Mouse (Mus musculus) layer of hippocampus, adult 18-20 months (tissue): ENCODE measurements at regions not wholly inside any gene's neighbourhood (a gene's known extent, or its start where the extent isn't known, plus 50 kb on each side); places are given as distances from the start of the nearest gene placed in this dataset.

Experiments used
- DNase-seq, 2 experiments: peaks; one replicate each; pipeline ENCODE4 v3.0.0; 2022; ENCODE audit warnings: low spot score in 2 of 2
- microRNA-seq, 2 experiments: library from miRNA; unstranded; fragments of <30 nt; microRNA quantifications; one replicate each; pipeline ENCODE4 v1.2.0; 2021

DNA sequence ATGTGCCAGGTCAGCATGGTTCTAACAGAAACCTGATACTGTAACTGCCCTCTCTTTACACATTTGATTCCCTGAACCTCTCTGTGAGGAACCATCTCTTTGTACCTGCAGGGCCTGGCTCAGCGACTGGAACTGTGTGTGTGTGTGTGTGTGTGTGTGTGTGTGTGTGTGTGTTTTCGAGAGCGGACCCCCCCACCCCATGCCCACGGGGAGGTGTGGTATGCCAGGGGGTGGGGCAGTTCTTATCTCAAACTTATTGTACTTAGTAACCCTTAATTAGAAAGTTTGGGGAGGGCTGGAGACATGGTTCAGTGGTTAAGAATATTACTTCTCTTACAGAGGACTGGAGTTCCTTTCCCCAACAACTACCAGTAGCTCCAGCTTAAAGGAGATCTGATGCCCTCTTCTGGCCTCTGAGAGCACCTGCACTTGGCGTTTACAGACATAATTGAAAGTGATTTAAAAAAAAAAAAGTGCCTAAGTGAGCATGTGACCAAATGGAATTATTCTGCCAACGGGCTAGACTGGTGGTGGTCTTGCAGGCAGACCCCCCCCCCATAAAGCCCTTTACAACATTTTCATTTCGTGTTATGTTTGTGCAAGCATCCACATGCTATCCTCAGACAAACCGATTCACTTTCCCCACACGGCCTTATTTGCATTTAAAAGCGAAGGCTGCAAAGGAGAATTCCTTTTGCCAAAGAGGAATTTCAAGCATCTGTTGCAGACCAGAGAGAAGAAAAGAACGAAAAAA, 77.7 kb upstream of the Med14 start:
- DNase-seq: peak; percentile 6 to 78

DNA sequence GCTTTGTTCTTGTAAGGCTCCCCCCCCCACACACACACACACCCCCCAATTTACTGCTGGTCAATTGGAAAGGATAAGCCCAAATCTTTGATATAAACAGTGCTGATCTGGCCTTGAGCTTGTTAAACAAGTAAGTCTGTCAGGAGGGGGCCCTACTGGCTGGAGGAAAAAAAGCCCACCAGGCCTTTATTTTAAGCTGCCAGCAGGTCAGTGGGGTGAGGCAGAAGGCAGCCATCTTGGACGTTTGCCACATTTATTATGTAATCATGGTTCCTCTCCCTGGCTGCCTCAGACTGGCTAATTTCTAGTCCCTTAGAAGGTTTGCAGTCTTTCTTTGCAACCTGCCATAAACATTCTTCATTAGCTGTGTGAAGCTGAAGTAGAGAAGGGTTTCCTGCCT, 75.9 kb upstream of the Med14 start:
- DNase-seq: no peak

DNA sequence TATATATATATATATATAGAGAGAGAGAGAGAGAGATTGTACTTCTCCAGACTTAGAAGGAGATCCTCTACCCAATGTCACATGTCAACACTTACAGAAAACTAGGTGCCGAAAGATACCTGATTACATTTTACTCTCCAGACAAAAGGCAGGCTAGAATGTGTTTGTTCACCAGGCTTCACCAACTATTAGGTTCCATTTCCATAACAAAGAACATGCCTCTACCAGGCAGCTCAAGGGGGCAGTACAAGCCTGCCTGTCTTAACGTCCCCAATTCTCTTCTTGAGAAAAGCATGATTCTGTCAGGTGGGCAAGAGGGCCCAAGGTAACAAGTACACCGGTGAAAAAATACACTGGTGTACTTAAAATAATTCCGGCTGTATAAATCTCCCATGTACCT, 72.8 kb upstream of the Med14 start:
- no peak for DNase-seq

DNA sequence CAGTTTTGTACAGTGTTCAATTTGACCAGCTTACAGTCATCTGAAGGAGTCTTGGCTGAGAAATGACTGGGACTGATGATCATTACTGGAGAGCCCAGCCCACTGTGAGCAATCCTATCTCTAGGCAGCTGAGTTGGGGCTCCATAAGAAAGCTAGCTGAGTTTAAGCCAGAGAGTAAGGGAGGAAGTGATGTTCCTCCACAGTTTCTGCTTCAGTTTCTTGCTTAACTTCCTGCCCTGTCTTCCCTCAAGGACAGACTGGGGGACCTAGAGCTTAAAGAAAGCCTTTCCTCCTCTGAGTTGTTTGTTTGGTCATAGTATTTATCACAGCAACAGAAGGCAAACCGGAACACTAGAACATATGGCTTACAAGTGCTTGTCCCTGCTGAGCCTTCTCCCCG, 70.8 kb upstream of the Med14 start:
- DNase-seq: no peak

DNA sequence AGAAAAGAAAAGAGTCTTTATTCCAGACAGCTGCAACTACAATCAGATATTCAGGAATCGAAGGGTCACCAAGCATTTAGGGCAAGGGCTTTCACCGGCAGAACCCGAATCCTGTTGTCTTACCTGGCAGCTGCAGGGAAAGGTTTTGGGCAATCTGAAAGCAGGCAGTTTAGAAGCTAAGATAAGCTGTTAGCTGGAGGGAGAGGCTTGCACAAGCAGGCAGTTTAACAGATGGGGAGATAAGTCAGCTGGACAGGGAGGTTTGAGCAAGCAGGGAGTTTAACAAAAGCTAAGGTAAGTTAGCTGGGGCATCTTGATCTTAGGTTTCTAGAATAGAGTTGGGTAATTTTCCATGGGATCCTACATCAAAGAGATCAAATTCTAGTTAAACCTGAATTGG, 67.3 kb upstream of the Med14 start:
- DNase-seq: no peak

DNA sequence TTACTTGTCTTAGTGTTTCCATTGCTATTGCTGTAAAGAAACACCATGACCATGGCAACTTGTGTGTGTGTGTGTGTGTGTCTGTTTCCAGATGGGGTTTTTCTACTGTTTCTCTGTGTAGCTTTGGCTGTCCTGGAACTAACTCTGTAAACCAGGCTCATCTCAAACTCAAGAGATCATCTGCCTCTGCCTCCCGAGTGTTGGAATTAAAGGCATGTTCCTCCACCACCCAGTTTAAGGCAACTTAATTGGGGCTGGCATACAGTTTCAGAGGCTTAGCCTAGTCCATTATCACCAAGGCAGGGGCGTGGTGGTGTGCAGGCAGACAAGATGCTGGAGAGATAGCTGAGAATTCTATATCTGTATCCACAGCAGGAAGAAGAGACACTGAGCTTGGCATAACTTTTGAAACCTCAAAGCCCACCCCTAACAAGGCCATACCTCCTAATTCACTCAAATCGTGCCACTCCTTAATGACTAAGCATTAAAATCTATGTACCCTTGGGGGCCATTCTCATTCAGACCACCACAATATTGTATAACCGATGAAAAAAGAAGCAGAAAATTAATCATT, 65.5 kb upstream of the Med14 start:
- no peak for DNase-seq

DNA sequence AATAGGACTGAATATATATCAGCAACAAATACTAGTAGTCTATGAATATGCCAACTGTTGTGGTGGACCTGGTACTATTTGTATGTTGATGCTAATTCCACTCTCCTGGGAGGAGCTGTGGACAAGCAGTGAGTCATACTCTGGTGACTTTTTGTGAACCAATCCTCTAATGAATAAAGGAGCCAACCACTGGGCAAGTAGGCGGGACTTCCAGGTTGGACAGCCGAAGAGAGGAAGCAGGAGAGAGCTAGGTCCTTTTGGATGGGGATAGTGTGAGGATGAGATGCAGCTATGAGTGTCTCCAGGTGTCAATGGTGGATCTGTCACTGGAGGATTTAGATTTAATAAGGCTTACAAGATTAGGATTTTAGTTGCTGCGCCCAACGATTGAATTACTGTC, 64.8 kb upstream of the Med14 start:
- no peak for DNase-seq

DNA sequence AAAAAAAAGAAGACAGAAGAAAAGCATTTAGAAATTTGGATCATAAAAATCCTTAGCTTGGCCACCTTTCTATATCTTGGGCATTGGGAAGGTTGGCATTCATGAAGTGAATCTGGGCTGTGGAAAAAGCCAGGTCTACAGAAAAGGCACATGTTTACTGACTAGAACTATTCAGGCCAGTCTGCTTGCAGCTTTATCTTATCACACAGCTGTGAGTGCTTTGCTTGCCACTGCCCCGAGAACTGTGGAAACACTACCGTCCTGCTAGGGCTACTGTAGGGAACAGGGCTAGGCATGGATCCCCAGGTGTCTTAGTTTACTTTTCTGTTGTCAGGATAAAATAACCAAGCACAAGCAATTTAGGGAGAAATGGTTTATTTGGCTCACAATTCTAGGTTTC, 63.4 kb upstream of the Med14 start:
- DNase-seq: no peak

DNA sequence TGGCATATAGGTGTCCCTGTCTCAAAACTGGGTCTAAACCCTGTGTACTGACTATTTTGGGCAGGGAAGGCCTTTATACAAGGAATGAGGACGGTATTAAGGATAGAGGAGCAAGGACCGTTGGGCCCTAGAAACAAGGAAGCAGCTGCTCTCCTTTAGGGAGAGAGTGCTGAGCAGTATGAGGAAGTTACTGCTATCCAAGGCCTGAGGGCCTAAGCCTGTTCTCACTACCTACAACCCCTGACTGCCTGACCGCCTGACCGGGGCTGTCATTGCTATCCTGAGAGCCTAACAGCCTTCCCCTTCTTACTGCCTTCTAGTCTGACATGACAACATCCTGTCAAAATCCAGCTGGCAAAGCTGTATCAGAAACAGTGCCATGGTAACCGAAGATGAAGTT, 62.6 kb upstream of the Med14 start:
- no peak for DNase-seq

DNA sequence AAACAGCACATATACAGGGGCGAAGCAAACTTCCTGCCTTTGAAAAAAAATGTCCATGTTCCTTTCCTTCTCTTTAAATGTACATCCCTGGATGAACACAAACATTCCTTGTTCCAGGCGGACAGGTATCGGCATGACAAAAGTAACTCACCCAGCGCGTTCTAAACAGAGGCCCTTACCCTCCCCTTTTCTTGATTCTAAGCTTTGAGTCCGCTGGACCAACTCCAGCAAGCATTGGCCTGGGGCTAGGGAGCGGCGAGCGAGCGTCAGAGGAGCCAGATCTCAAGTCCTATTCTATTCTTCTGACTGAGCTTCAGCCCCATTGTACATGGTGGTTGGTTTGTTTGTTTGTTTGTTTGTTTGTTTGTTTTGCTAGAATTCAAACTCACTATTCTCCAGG, 60.9 kb upstream of the Med14 start:
- no peak for DNase-seq

DNA sequence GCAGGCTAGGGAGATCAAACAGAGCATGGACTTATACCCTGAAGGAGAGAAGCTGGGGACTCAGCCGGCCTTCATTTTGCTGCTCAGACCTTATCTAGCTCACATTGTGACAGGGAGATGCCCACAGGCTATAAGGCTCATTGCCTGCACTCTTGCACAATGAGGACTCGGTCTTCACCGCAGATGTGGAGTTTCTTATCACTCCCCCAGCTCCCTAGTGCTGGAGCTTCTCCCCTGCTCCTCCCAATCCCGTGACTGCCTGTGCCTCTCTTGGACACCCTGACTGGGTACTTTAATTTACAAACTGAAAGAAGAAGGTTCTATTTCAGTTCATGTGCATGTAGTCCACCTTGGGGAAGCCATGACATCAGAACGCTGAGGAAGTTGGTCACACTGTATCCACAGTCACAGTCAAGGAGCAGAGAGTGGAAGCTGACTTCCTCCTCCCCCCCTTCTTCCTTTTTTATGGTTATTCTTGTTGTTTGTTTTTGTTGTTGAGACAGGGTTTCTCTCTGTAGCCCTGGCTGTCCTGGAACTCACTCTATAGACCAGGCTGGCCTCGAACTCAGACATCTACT, 51.3 kb upstream of the Med14 start:
- no peak for DNase-seq

Small RNA genes lying in the stretch of these regions (microRNA-seq; reads per million reads assigned to microRNA genes)
- 0 reads per million in 2 experiments for gene Gm25063
